Mouse (Mus musculus) hindbrain, embryonic 12.5 days (tissue): ENCODE results near the gene Ccdc70. TPM values are rescaled to one million over a fixed set of nuclear protein-coding genes. Genes with fewer than 3 reads are reported as not detected.
"Not testable (repeated sequence)": the region's sequence is repeated elsewhere in the genome, so short reads cannot be mapped to it uniquely, and the experiment has no call there.

Experiments used
- ATAC-seq: fragments of 200-750 bp; cut with Nextera tagmentation; 2 replicates; pipeline ENCODE4 v1.8.0; 2017; ENCODE audit warnings: moderate TSS enrichment; ENCODE audit not compliant: low FRiP score
- H3K27ac ChIP-seq: fragments of 300-500 bp; sonication (generic); 2 replicates; pipeline ENCODE4 v1.5.1; 2016; ENCODE audit warnings: mild to moderate bottlenecking
- H3K27me3 ChIP-seq: fragments of 300-500 bp; sonication (generic); 2 replicates; pipeline ENCODE4 v1.6.1; 2016; ENCODE audit warnings: mild to moderate bottlenecking
- H3K36me3 ChIP-seq: fragments of 300-500 bp; sonication (generic); 2 replicates; pipeline ENCODE4 v1.6.1; 2016; ENCODE audit warnings: mild to moderate bottlenecking
- H3K4me1 ChIP-seq: fragments of 300-500 bp; sonication (generic); 2 replicates; pipeline ENCODE4 v1.6.1; 2016
- H3K4me2 ChIP-seq: fragments of 300-500 bp; sonication (generic); replicated peaks from 2 replicates; pipeline ENCODE4 v1.6.1; 2016; ENCODE audit warnings: mild to moderate bottlenecking
- H3K4me3 ChIP-seq: fragments of 300-500 bp; sonication (generic); 2 replicates; pipeline ENCODE4 v1.5.1; 2016; ENCODE audit warnings: mild to moderate bottlenecking
- H3K9ac ChIP-seq: fragments of 300-500 bp; sonication (generic); 2 replicates; pipeline ENCODE4 v1.6.1; 2016; ENCODE audit warnings: mild to moderate bottlenecking, moderate library complexity
- H3K9me3 ChIP-seq: fragments of 300-500 bp; sonication (generic); replicated peaks from 2 replicates; pipeline ENCODE4 v1.6.1; 2016; ENCODE audit warnings: mild to moderate bottlenecking
- WGBS: fragments of 180-500 bp; shearing (Covaris S2); methylation state at CpG from one replicate; pipeline ENCODE4 v1.1.7; 2016; 5-methylcytosine and 5-hydroxymethylcytosine counted together
- polyA plus RNA-seq: library from polyadenylated mRNA; unstranded; fragments of >200 nt; fragmentation: Nextera tagmentation; extraction: Ambion mirVana; gene quantifications from 2 replicates; pipeline ENCODE4 v1.2.1, GENCODE M21; 2016

Gene Ccdc70
- not detected in 2 replicates for polyA plus RNA-seq

DNA sequence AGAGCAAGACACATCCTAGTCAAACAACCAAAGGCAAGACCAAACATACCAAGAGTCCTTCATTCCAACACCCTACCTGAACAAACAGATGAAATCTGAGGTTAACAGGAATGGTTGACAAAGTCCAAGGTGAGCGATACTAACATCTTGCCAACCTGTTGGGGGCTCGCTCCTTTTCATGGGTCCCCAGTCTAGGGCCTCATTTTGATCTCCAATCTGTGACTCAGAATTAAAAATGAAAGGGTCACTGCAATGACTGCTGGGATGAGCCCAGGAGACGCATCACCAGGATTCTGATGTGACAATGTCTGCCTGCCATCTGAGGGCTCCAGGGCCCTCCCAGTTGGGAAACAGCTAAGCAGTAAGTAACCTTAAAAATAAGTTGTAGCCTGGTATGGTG, at the start of gene Ccdc70:
TSS of gene Ccdc70 (plus strand) at position 301 of the 400 bp plus-strand sequence.
- Histone ChIP-seq H3K27ac (no peak within 1 kb of the TSS), H3K9me3 (no peaks in the 10 kb centered on the region), H3K4me3 (no peak within 1 kb of the TSS), H3K9ac (no peak within 1 kb of the TSS), H3K36me3 (no peaks in the 10 kb centered on the region), H3K27me3 (no peaks in the 10 kb centered on the region), H3K4me1 (no peaks in the 10 kb centered on the region), H3K4me2 (no peak within 1 kb of the TSS)
- ATAC-seq: no peak
- 90% methylated on average over 3 of the region's 3 CpGs for WGBS

DNA sequence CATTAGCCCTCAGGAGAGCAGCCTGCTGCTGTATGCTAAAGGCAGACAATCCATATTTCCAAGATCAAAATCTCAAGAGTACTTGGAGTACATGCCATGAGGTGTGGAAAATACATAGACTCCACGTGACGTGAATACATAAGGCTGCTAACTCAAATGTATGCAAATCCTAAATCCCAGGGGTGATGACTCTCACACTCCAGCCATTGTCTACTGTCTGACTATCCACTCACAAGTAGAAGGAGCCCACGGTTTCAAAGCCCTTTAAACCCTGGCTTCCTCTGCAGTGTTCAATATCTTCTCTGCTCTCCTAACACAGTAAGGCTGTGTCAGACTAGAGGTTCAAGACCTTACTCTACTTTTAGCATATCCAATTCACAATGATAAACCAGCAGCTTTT, 38.8 kb upstream of the Ccdc70 start:
- H3K4me2 ChIP-seq, ATAC-seq, H3K4me3 ChIP-seq, H3K27ac ChIP-seq, H3K4me1 ChIP-seq, H3K36me3 ChIP-seq, H3K27me3 ChIP-seq, H3K9me3 ChIP-seq, H3K9ac ChIP-seq: not testable (repeated sequence)
- WGBS: 84% methylated on average over 3 of the region's 3 CpGs

DNA sequence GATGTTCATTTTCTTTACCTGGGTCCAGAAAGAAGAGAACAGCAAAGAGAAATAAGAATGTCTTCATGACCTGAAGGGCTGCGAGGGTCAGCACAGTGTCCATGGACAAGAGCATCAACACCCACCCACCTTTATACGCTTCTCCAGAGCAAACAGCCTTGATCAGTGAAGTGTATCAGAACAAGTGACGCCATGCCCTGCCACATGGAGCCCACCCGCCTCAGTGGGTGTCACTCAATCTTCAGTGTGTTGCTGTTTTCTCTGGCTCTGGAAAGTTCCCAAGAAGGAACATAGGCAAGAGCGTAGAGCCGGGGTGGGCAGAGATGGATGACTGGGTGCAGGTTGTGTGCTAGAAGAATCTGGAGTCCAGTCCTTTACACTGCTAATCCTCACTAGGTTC, 37.0 kb upstream of the Ccdc70 start, which contains the start of gene Defb15:
TSS of gene Defb15 (minus strand) at position 101 of the 400 bp plus-strand sequence.
- no peak within 1 kb of the TSS for H3K9ac ChIP-seq
- ATAC-seq: no peak
- 93% methylated on average over 6 of the region's 6 CpGs for WGBS
- H3K4me2 ChIP-seq: no peak within 1 kb of the TSS
- H3K36me3 ChIP-seq: no peaks in the 10 kb centered on the region
- no peak within 1 kb of the TSS for H3K27ac ChIP-seq
- no peaks in the 10 kb centered on the region for H3K27me3 ChIP-seq
- H3K9me3 ChIP-seq: no peaks in the 10 kb centered on the region
- H3K4me1 ChIP-seq: no peaks in the 10 kb centered on the region
- H3K4me3 ChIP-seq: no peak within 1 kb of the TSS

DNA sequence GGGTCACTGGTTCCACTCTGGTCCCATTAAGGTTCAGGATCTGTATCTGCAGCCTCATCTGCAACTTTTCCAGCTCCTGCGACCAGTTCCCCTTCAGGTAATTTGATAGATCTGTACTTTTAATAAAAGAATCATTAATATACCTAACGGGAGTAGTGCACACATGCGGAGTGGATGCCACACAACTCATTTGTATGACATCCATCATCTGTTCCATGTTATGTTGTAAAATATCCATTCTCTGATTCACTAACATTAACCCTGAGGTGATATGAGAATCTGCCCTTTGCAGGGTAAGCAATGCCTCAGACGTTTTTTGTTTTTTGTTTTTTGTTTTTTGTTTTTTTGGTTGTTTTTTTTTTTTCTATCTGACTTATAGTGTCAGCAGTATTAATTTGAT, 31.5 kb upstream of the Ccdc70 start, which contains the start of gene Defb35:
TSS of gene Defb35 (plus strand) at position 301 of the 400 bp plus-strand sequence.
- H3K9ac ChIP-seq, H3K36me3 ChIP-seq, H3K9me3 ChIP-seq, H3K4me1 ChIP-seq, H3K27me3 ChIP-seq, ATAC-seq, H3K27ac ChIP-seq, H3K4me2 ChIP-seq, H3K4me3 ChIP-seq: not testable (repeated sequence)
- 87% methylated on average over 4 of the region's 4 CpGs for WGBS

DNA sequence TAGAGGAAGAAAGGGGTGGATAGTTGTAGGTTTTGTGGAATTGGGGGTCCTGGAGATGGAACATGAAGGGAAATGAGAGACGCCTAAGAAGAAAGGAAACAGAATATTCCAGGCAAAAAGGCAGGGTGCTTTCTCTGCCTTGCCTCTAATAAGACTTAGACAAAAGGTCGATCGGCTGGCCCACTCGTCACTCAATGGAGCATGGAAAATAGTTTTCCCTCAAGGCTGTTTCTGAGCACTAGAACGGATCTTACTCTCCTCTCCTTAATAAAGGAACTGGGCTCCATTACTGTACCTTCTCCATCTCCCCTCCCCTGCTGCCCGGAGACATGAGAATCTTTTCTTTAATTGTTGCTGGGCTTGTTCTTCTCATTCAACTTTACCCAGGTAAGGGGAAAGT, 23.1 kb upstream of the Ccdc70 start, which contains the start of gene Defb13:
TSS of gene Defb13 (plus strand) at position 301 of the 400 bp plus-strand sequence.
- no peaks in the 10 kb centered on the region for H3K9me3 ChIP-seq
- 85% methylated on average over 6 of the region's 6 CpGs for WGBS
- no peaks in the 10 kb centered on the region for H3K4me1 ChIP-seq
- H3K27ac ChIP-seq: no peak within 1 kb of the TSS
- no peak within 1 kb of the TSS for H3K9ac ChIP-seq
- H3K4me3 ChIP-seq: no peak within 1 kb of the TSS
- H3K27me3 ChIP-seq: no peaks in the 10 kb centered on the region
- H3K4me2 ChIP-seq: no peak within 1 kb of the TSS
- no peaks in the 10 kb centered on the region for H3K36me3 ChIP-seq
- no peak for ATAC-seq

DNA sequence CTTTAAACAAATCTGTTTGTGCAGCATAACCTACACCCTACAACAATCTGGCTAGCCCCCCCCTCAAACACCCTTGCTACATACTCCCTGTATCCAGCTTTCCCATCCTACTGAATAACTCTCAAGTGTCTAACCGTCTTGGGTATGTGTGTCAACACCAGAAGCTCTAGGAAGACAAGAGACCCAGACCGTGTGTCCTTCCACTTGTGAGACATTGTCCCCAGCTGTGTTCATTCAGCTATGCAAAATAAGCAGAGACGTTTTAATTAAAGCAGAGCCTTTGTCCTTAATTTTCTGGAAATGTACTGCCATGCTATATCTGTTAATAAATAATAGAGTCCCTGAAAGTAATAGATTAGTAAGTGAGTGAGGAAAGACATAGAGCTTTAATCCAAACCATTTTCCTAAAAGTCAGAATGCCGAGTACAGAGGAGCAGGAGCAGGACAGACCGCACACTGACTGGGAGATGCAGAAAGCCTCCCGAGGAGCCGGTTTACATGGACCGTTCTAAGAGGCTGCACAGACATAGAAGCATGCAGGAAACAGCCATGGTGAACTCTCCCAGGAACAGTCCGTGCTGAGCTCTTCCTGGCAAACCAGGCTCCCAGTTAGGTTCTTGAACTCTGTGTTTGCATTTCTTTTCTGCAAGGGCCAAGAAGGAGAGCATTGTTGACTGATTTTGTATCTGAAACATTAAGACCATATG, 22.1 kb upstream of the Ccdc70 start:
- 61% methylated on average over 9 of the region's 9 CpGs for WGBS
- no peaks in the 10 kb centered on the region for H3K4me1 ChIP-seq
- H3K4me3 ChIP-seq: no peak overlapping the region
- no peak for ATAC-seq
- no peaks in the 10 kb centered on the region for H3K9me3 ChIP-seq
- no peak overlapping the region for H3K27ac ChIP-seq
- H3K9ac ChIP-seq: no peak overlapping the region
- H3K4me2 ChIP-seq: no peak overlapping the region
- no peaks in the 10 kb centered on the region for H3K36me3 ChIP-seq
- no peaks in the 10 kb centered on the region for H3K27me3 ChIP-seq

DNA sequence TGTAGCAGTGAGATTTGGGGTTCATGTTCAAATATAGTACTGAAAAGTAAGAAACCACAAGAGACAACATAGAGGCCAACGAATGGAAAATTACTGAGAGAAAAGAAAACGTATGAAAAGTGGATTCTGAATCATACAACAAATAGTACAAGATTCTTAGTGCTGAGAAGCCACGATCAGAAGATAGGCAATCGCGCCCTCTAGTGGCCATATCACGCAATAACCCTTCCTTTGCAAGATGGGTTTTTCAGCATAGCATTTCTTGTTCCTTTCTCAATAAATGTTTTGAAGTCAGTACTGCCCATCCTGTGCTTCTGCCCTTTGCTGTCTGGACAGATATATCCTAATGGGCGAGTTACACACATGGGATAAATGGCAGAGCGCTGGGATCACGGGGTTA, 14.3 kb upstream of the Ccdc70 start:
- Histone ChIP-seq H3K9me3 (no peaks in the 10 kb centered on the region), H3K4me3 (no peak overlapping the region), H3K9ac (no peak overlapping the region), H3K27ac (no peak overlapping the region), H3K36me3 (no peaks in the 10 kb centered on the region), H3K4me2 (no peak overlapping the region), H3K4me1 (no peaks in the 10 kb centered on the region), H3K27me3 (no peaks in the 10 kb centered on the region)
- WGBS: 8% methylated on average over 9 of the region's 9 CpGs
- no peak for ATAC-seq

DNA sequence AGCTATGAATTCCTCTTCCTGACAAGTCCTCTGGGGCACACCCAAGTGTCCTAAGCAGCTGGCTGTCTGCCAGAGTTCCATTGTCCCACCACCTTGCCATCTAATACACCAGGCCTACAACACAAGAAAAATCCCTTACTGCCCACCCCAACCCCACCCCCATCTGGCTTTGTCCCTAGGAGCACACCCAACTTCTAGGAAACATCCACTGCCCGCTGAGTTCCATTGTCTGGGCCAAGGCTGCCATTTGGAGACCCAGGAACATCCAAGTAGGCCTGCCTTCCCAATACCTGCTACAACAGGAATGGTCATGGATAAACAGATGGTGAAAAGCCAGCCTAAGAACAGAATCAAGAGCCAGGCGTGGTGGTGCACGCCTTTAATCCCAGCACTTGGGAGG, 13.2 kb upstream of the Ccdc70 start:
- 92% methylated on average over 3 of the region's 3 CpGs for WGBS

DNA sequence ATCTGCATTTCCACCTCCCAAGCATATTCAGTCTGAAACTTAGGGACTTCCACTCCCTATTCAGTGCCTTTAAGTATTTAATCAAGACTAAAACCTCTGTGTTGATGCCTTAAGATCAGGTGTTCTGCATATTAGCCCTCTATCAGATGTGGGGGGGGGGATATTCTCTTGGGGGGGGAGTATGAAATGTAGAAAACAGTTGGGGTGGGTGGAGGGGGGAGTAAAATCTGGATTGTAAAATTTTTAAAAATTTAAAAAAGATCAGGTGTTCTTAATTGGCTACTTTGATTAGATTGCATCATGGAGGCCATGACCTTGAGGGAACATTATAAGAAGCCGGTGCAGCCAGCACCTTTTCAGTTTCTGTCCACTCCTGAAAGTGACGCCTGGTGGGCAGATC, 11.2 kb upstream of the Ccdc70 start, which contains the start of gene Fam90a1a:
TSS of gene Fam90a1a (plus strand) at position 301 of the 400 bp plus-strand sequence.
- H3K27me3 ChIP-seq: no peaks in the 10 kb centered on the region
- H3K4me3 ChIP-seq: no peak within 1 kb of the TSS
- H3K4me1 ChIP-seq: no peaks in the 10 kb centered on the region
- no peaks in the 10 kb centered on the region for H3K36me3 ChIP-seq
- no peaks in the 10 kb centered on the region for H3K9me3 ChIP-seq
- H3K27ac ChIP-seq: no peak within 1 kb of the TSS
- H3K9ac ChIP-seq: no peak within 1 kb of the TSS
- ATAC-seq: no peak
- 84% methylated on average over 2 of the region's 2 CpGs for WGBS
- no peak within 1 kb of the TSS for H3K4me2 ChIP-seq

More for the DNA sequence above, 13.2 kb upstream of the Ccdc70 start:
- Histone ChIP-seq H3K4me3 (no peak overlapping the region), H3K9me3 (no peaks in the 10 kb centered on the region), H3K36me3 (no peaks in the 10 kb centered on the region), H3K27me3 (no peaks in the 10 kb centered on the region), H3K27ac (no peak overlapping the region), H3K9ac (no peak overlapping the region), H3K4me2 (no peak overlapping the region), H3K4me1 (no peaks in the 10 kb centered on the region)
- no peak for ATAC-seq

DNA sequence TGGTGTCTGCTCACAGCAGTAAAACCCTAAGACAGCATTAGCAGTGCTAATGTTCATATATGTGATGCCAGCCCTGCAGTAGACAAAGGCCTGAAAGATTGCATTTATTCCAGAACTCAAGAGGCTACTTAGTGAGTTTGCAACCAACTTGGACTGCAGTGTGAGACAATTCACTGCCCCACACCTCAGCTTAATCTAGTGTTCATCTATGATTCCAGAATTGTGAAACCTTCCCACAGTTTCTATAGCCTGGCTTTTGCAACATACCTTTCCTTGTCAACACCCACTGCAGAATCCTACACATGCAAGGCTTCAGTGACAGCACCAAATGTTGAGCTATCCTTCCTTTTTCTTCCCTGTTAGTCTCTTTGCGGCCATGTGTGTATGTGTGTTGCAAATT, 2.9 kb upstream of the Ccdc70 start:
- Histone ChIP-seq H3K9me3 (no peaks in the 10 kb centered on the region), H3K4me3 (no peak overlapping the region), H3K4me2 (no peak overlapping the region), H3K4me1 (no peaks in the 10 kb centered on the region), H3K27ac (no peak overlapping the region), H3K27me3 (no peaks in the 10 kb centered on the region), H3K9ac (no peak overlapping the region), H3K36me3 (no peaks in the 10 kb centered on the region)
- 91% methylated on average over 1 of the region's 1 CpGs for WGBS
- ATAC-seq: no peak

DNA sequence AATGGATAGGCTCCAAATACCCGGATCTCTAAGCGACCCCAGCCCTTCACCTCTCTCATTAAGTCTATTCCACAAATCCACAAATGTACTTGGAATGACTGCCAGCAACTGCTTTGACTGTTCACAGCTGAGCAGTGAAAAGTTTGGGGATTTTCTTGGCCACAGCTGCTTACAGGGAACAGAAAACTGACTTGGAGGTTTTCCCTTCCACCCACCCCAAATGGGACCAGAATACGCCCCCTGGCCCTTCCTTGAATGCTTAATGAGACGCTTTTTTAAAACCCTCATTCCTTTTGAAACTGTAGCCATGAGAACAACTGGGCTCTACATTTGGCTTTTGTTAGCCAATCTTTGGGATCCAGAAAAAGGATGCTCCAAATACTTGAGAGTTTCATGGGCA, 8.6 kb downstream of the Ccdc70 start:
- H3K27me3 ChIP-seq: no peaks in the 10 kb centered on the region
- H3K4me3 ChIP-seq: no peak overlapping the region
- H3K27ac ChIP-seq: no peak overlapping the region
- no peaks in the 10 kb centered on the region for H3K36me3 ChIP-seq
- H3K9ac ChIP-seq: no peak overlapping the region
- no peaks in the 10 kb centered on the region for H3K9me3 ChIP-seq
- H3K4me1 ChIP-seq: no peaks in the 10 kb centered on the region
- H3K4me2 ChIP-seq: no peak overlapping the region
- no peak for ATAC-seq
- WGBS: 65% methylated on average over 4 of the region's 4 CpGs

DNA sequence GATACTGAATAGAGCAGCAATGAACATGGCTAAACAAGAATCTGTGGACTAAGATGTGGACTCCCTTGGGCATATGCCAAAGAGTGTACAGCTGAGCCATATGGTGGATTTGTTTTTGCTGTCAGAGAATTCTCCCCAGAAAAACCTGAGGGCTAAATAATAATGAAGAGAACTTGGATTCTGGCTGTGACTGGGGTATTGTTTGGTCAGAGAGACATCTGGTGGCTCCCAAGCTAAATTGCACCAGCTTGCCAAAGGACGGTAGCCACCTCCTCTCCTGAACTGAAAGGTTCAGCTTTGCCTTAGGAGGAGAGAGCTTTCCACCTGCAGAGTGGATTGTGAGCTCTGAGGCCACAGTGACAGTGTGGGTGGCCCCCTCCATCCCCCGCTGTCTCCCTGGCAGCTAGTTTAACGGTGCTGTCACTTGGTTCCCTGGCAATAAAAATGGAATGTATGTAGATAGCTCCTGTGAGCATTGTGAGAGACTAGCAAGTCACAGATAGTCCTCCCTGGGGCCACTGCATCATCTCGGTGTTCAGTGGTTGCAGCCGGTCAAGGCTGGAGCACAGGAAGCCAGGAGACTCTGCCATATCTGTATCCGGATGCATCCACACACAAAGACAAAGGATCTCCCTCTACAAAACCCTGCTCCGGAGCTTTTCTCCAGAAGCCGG, 12.2 kb downstream of the Ccdc70 start:
- WGBS: 59% methylated on average over 8 of the region's 8 CpGs
- Histone ChIP-seq H3K4me2 (no peak overlapping the region), H3K27me3 (no peaks in the 10 kb centered on the region), H3K9me3 (no peaks in the 10 kb centered on the region), H3K9ac (no peak overlapping the region), H3K36me3 (no peaks in the 10 kb centered on the region), H3K4me1 (no peaks in the 10 kb centered on the region), H3K27ac (no peak overlapping the region), H3K4me3 (no peak overlapping the region)
- ATAC-seq: peak; percentile 66
